Mouse (Mus musculus): ENCODE measurements around the gene Rgs3.

- no peak for TF ChIP-seq CTCF (IDR thresholded peaks at IDR 0.05; ENCODE audit: low read depth)
- TF ChIP-seq EP300 (IDR thresholded peaks at IDR 0.05; ENCODE audit: low read depth), result no peak
Observed at GRCm38 (mm10) chr4:62709448-62709847, 149.8 kb downstream of the Rgs3 start.
